Mouse (Mus musculus): ENCODE data around the gene 1810043G02Rik. TPM values are rescaled to one million over a fixed set of nuclear protein-coding genes. Genes with fewer than 3 reads are reported as not detected.

The 1810043G02Rik gene
- polyA plus RNA-seq, 1 experiment from 2014 or later: 19.9 TPM

- Histone ChIP-seq H3K9me3 (ENCODE audit: control insufficient read depth, low read length) (no peaks in the 10 kb centered on the region), H3K4me2 (ENCODE audit: low read depth, low read length) (no peak overlapping the region), H3K36me3 (ENCODE audit: control insufficient read depth, insufficient read depth, low read length) (peaks cover 19% of the 10 kb centered on the region), H3K4me3 (ENCODE audit: low read length) (no peak overlapping the region), H3K4me1 (replicated peaks; ENCODE audit: control insufficient read depth, insufficient read depth, low read length) (peaks cover 3% of the 10 kb centered on the region; the same call in 1 of the 2 replicates), H3K27ac (ENCODE audit: low read length) (no peak overlapping the region), H3K9ac (ENCODE audit: low read length) (no peak overlapping the region), H3K27me3 (ENCODE audit: control insufficient read depth, insufficient read depth, low read depth, low read length) (no peaks in the 10 kb centered on the region)
- WGBS: 71% methylated on average over 11 of the region's 11 CpGs
- peak; percentile 11; the same call in 1 of the 2 replicates for ATAC-seq (ENCODE audit: low read depth)
Measured at GRCm38 (mm10) chr10:78001796-78002195, 23.5 kb downstream of the 1810043G02Rik start.

GRCm38 (mm10) chr10:78002316-78002715, 24.0 kb downstream of the 1810043G02Rik start:
- H3K9ac ChIP-seq (ENCODE audit: low read length): no peak overlapping the region
- peaks cover 8% of the 10 kb centered on the region for H3K4me1 ChIP-seq (replicated peaks; ENCODE audit: control insufficient read depth, insufficient read depth, low read length)
- no peaks in the 10 kb centered on the region for H3K9me3 ChIP-seq (ENCODE audit: control insufficient read depth, low read length)
- 88% methylated on average over 2 of the region's 2 CpGs for WGBS
- H3K27me3 ChIP-seq (ENCODE audit: control insufficient read depth, insufficient read depth, low read depth, low read length): no peaks in the 10 kb centered on the region
- no peak overlapping the region for H3K27ac ChIP-seq (ENCODE audit: low read length)
- H3K36me3 ChIP-seq (ENCODE audit: control insufficient read depth, insufficient read depth, low read length): peaks cover 17% of the 10 kb centered on the region
- no peak for ATAC-seq (ENCODE audit: low read depth)
- no peak overlapping the region for H3K4me2 ChIP-seq (ENCODE audit: low read depth, low read length)
- no peak overlapping the region for H3K4me3 ChIP-seq (ENCODE audit: low read length)

- Histone ChIP-seq H3K9me3 (ENCODE audit: control insufficient read depth, low read length) (no peaks in the 10 kb centered on the region), H3K4me2 (ENCODE audit: low read depth, low read length) (no peak overlapping the region), H3K4me1 (replicated peaks; ENCODE audit: control insufficient read depth, insufficient read depth, low read length) (peaks cover 23% of the 10 kb centered on the region), H3K4me3 (ENCODE audit: low read length) (no peak overlapping the region), H3K27ac (ENCODE audit: low read length) (no peak overlapping the region), H3K27me3 (ENCODE audit: control insufficient read depth, insufficient read depth, low read depth, low read length) (no peaks in the 10 kb centered on the region), H3K9ac (ENCODE audit: low read length) (no peak overlapping the region), H3K36me3 (ENCODE audit: control insufficient read depth, insufficient read depth, low read length) (peaks cover 13% of the 10 kb centered on the region)
- 92% methylated on average over 3 of the region's 3 CpGs for WGBS
- ATAC-seq (ENCODE audit: low read depth): no peak
Measured at GRCm38 (mm10) chr10:78004479-78005100, 26.3 kb downstream of the 1810043G02Rik start.

- 81% methylated on average over 4 of the region's 4 CpGs for WGBS
- no peak overlapping the region for H3K27ac ChIP-seq (ENCODE audit: low read length)
- peaks cover 27% of the 10 kb centered on the region for H3K4me1 ChIP-seq (replicated peaks; ENCODE audit: control insufficient read depth, insufficient read depth, low read length)
- no peak overlapping the region for H3K9ac ChIP-seq (ENCODE audit: low read length)
- peaks cover 5% of the 10 kb centered on the region; the same call in 1 of the 2 replicates for H3K36me3 ChIP-seq (ENCODE audit: control insufficient read depth, insufficient read depth, low read length)
- no peaks in the 10 kb centered on the region for H3K27me3 ChIP-seq (ENCODE audit: control insufficient read depth, insufficient read depth, low read depth, low read length)
- no peak for ATAC-seq (ENCODE audit: low read depth)
- H3K4me2 ChIP-seq (ENCODE audit: low read depth, low read length): no peak overlapping the region
- H3K9me3 ChIP-seq (ENCODE audit: control insufficient read depth, low read length): no peaks in the 10 kb centered on the region
- no peak overlapping the region for H3K4me3 ChIP-seq (ENCODE audit: low read length)
Measured at GRCm38 (mm10) chr10:78005791-78006438, 27.6 kb downstream of the 1810043G02Rik start.

- 31% methylated on average over 6 of the region's 7 CpGs for WGBS
- Histone ChIP-seq H3K4me1 (replicated peaks; ENCODE audit: control insufficient read depth, insufficient read depth, low read length) (peaks cover 27% of the 10 kb centered on the region), H3K36me3 (ENCODE audit: control insufficient read depth, insufficient read depth, low read length) (no peaks in the 10 kb centered on the region), H3K27ac (ENCODE audit: low read length) (peak overlapping the region; percentile 15; the same call in 1 of the 2 replicates), H3K4me3 (ENCODE audit: low read length) (no peak overlapping the region), H3K9ac (ENCODE audit: low read length) (peak overlapping the region; percentile 1; the same call in 1 of the 2 replicates), H3K9me3 (ENCODE audit: control insufficient read depth, low read length) (no peaks in the 10 kb centered on the region), H3K27me3 (ENCODE audit: control insufficient read depth, insufficient read depth, low read depth, low read length) (no peaks in the 10 kb centered on the region), H3K4me2 (ENCODE audit: low read depth, low read length) (peak overlapping the region; percentile 2; the same call in 1 of the 2 replicates)
- no peak for ATAC-seq (ENCODE audit: low read depth)
Measured at GRCm38 (mm10) chr10:78007203-78007602, 28.9 kb downstream of the 1810043G02Rik start.

GRCm38 (mm10) chr10:78008169-78008568, 29.8 kb downstream of the 1810043G02Rik start:
- ATAC-seq (ENCODE audit: low read depth): no peak
- H3K4me3 ChIP-seq (ENCODE audit: low read length): peak overlapping the region; percentile 84

GRCm38 (mm10) chr10:78009184-78009944, 31.0 kb downstream of the 1810043G02Rik start:
- H3K4me3 ChIP-seq (ENCODE audit: low read length): peak overlapping the region; percentile 84
- WGBS: under 1% methylated on average over 57 of the region's 59 CpGs
- peak; percentile 98 for ATAC-seq (ENCODE audit: low read depth)
- no peaks in the 10 kb centered on the region for H3K9me3 ChIP-seq (ENCODE audit: control insufficient read depth, low read length)
- H3K36me3 ChIP-seq (ENCODE audit: control insufficient read depth, insufficient read depth, low read length): no peaks in the 10 kb centered on the region
- peaks cover 27% of the 10 kb centered on the region for H3K4me1 ChIP-seq (replicated peaks; ENCODE audit: control insufficient read depth, insufficient read depth, low read length)
- peak overlapping the region; percentile 90 for H3K9ac ChIP-seq (ENCODE audit: low read length)
- peak overlapping the region; percentile 92 for H3K4me2 ChIP-seq (ENCODE audit: low read depth, low read length)
- peak overlapping the region; percentile 99 for H3K27ac ChIP-seq (ENCODE audit: low read length)
- no peaks in the 10 kb centered on the region for H3K27me3 ChIP-seq (ENCODE audit: control insufficient read depth, insufficient read depth, low read depth, low read length)

More at GRCm38 (mm10) chr10:78008169-78008568, 29.8 kb downstream of the 1810043G02Rik start:
- H3K4me2 ChIP-seq (ENCODE audit: low read depth, low read length): peak overlapping the region; percentile 92
- H3K9me3 ChIP-seq (ENCODE audit: control insufficient read depth, low read length): no peaks in the 10 kb centered on the region
- H3K4me1 ChIP-seq (replicated peaks; ENCODE audit: control insufficient read depth, insufficient read depth, low read length): peaks cover 27% of the 10 kb centered on the region
- no peaks in the 10 kb centered on the region for H3K36me3 ChIP-seq (ENCODE audit: control insufficient read depth, insufficient read depth, low read length)
- WGBS: 73% methylated on average over 3 of the region's 3 CpGs
- no peak overlapping the region; the same call in 1 of the 2 replicates for H3K27ac ChIP-seq (ENCODE audit: low read length)
- no peaks in the 10 kb centered on the region for H3K27me3 ChIP-seq (ENCODE audit: control insufficient read depth, insufficient read depth, low read depth, low read length)
- H3K9ac ChIP-seq (ENCODE audit: low read length): peak overlapping the region; percentile 90

- H3K27me3 ChIP-seq (ENCODE audit: control insufficient read depth, insufficient read depth, low read depth, low read length): no peaks in the 10 kb centered on the region
- WGBS: under 1% methylated on average over 9 of the region's 9 CpGs
- peaks cover 27% of the 10 kb centered on the region for H3K4me1 ChIP-seq (replicated peaks; ENCODE audit: control insufficient read depth, insufficient read depth, low read length)
- H3K9ac ChIP-seq (ENCODE audit: low read length): peak within 1 kb of the TSS; percentile 90
- H3K4me3 ChIP-seq (ENCODE audit: low read length): peak within 1 kb of the TSS; percentile 84
- peak within 1 kb of the TSS; percentile 99 for H3K27ac ChIP-seq (ENCODE audit: low read length)
- peak within 1 kb of the TSS; percentile 92 for H3K4me2 ChIP-seq (ENCODE audit: low read depth, low read length)
- ATAC-seq (ENCODE audit: low read depth): peak; percentile 15; the same call in 1 of the 2 replicates
- no peaks in the 10 kb centered on the region for H3K9me3 ChIP-seq (ENCODE audit: control insufficient read depth, low read length)
- no peaks in the 10 kb centered on the region for H3K36me3 ChIP-seq (ENCODE audit: control insufficient read depth, insufficient read depth, low read length)
Measured at GRCm38 (mm10) chr10:78009945-78010293, 31.6 kb downstream of the 1810043G02Rik start, which contains the start of gene Pfkl. Gene Pfkl (minus strand): TSS chr10:78010083.

GRCm38 (mm10) chr10:78010335-78010734, 32.0 kb downstream of the 1810043G02Rik start:
- ATAC-seq (ENCODE audit: low read depth): no peak
- Histone ChIP-seq H3K36me3 (ENCODE audit: control insufficient read depth, insufficient read depth, low read length) (no peaks in the 10 kb centered on the region), H3K4me2 (ENCODE audit: low read depth, low read length) (peak overlapping the region; percentile 92), H3K9me3 (ENCODE audit: control insufficient read depth, low read length) (no peaks in the 10 kb centered on the region), H3K27ac (ENCODE audit: low read length) (peak overlapping the region; percentile 78; the same call in 1 of the 2 replicates), H3K4me3 (ENCODE audit: low read length) (peak overlapping the region; percentile 84), H3K4me1 (replicated peaks; ENCODE audit: control insufficient read depth, insufficient read depth, low read length) (peaks cover 27% of the 10 kb centered on the region), H3K27me3 (ENCODE audit: control insufficient read depth, insufficient read depth, low read depth, low read length) (no peaks in the 10 kb centered on the region), H3K9ac (ENCODE audit: low read length) (peak overlapping the region; percentile 59)
- 16% methylated on average over 10 of the region's 10 CpGs for WGBS
